Mouse (Mus musculus): ENCODE data around the gene Cyp2c68. TPM values are rescaled to one million over a fixed set of nuclear protein-coding genes. Genes with fewer than 3 reads are reported as not detected.

The Cyp2c68 gene
- not detected in 2 replicates for polyA plus RNA-seq (2021; fragmentation: Nextera tagmentation)
- long read RNA-seq, experiment 1, result 0 reads
- long read RNA-seq, experiment 2, result 0 reads

GRCm38 (mm10) chr19:39740920-39741319 is at the start of gene Cyp2c68:
Gene Cyp2c68 (minus strand): TSS chr19:39741054.

GRCm38 (mm10) chr19:39648938-39649337 is 91.9 kb downstream of the Cyp2c68 start, which contains the start of gene Cyp2c67:
Gene Cyp2c67 (minus strand): TSS chr19:39649051.

Other genes starting within 250 kb of the Cyp2c68 start
- gene Cyp2c39, start 230.2 kb downstream of the Cyp2c68 start, polyA plus RNA-seq (2021; fragmentation: Nextera tagmentation), result not detected in 2 replicates
- gene Cyp2c67, start 92.0 kb downstream of the Cyp2c68 start, polyA plus RNA-seq (2021; fragmentation: Nextera tagmentation), result not detected in 2 replicates
- gene Cyp2c40, start 71.8 kb upstream of the Cyp2c68 start, polyA plus RNA-seq (2021; fragmentation: Nextera tagmentation), result not detected in 2 replicates
- gene Cyp2c69, start 145.7 kb upstream of the Cyp2c68 start, polyA plus RNA-seq (2021; fragmentation: Nextera tagmentation), result not detected in 2 replicates